Mouse (Mus musculus) hindbrain, embryonic 16.5 days (tissue): ENCODE data around the gene Nat14. TPM values are rescaled to one million over a fixed set of nuclear protein-coding genes. Genes with fewer than 3 reads are reported as not detected.

Source experiments
- ATAC-seq: fragments of 200-750 bp; cut with Nextera tagmentation; 2 replicates; pipeline ENCODE4 v1.8.0; 2017; ENCODE audit warnings: moderate TSS enrichment, moderate library complexity
- H3K27ac ChIP-seq: fragments of 300-500 bp; sonication (generic); 2 replicates; pipeline ENCODE4 v1.5.1; 2014; ENCODE audit warnings: low read depth, mild to moderate bottlenecking, control low read depth, low read length, moderate library complexity
- H3K27me3 ChIP-seq: fragments of 300-500 bp; sonication (generic); replicated peaks from 2 replicates; pipeline ENCODE4 v1.6.1; 2014; ENCODE audit warnings: low read length; ENCODE audit not compliant: control insufficient read depth, insufficient read depth
- H3K36me3 ChIP-seq: fragments of 300-500 bp; sonication (generic); 2 replicates; pipeline ENCODE4 v1.6.1; 2014; ENCODE audit warnings: mild to moderate bottlenecking, low read length, moderate library complexity, mixed read lengths; ENCODE audit not compliant: control insufficient read depth, insufficient read depth
- H3K4me1 ChIP-seq: fragments of 300-500 bp; sonication (generic); 2 replicates; pipeline ENCODE4 v1.6.1; 2014; ENCODE audit warnings: low read depth, low read length; ENCODE audit not compliant: control insufficient read depth, insufficient read depth
- H3K4me2 ChIP-seq: fragments of 300-500 bp; sonication (generic); 2 replicates; pipeline ENCODE4 v1.6.1; 2014; ENCODE audit warnings: mild to moderate bottlenecking, low read length, control low read depth, moderate library complexity
- H3K4me3 ChIP-seq: fragments of 300-500 bp; sonication (generic); 2 replicates; pipeline ENCODE4 v1.5.1; 2014; ENCODE audit warnings: mild to moderate bottlenecking, low read length, control low read depth, moderate library complexity
- H3K9ac ChIP-seq: fragments of 300-500 bp; sonication (generic); 2 replicates; pipeline ENCODE4 v1.6.1; 2014; ENCODE audit warnings: low read depth, mild to moderate bottlenecking, control low read depth, low read length, moderate library complexity
- H3K9me3 ChIP-seq: fragments of 300-500 bp; sonication (generic); 2 replicates; pipeline ENCODE4 v1.6.1; 2014; ENCODE audit warnings: mild to moderate bottlenecking, low read length, moderate library complexity; ENCODE audit not compliant: control insufficient read depth
- WGBS: fragments of 180-500 bp; shearing (Covaris S2); extraction: QIAGEN DNeasy Blood & Tissue Kit; methylation state at CpG from one replicate; pipeline ENCODE4 v1.1.7; 2014; 5-methylcytosine and 5-hydroxymethylcytosine counted together
- polyA plus RNA-seq: library from polyadenylated mRNA; unstranded; fragments of >200 nt; fragmentation: Nextera tagmentation; extraction: Ambion mirVana; gene quantifications from 2 replicates; pipeline ENCODE4 v1.2.1, GENCODE M21; 2015

Gene Nat14
- polyA plus RNA-seq, 1 experiment from 2014 or later: 39.3 TPM

- no peak overlapping the region for H3K9ac ChIP-seq
- H3K27ac ChIP-seq: no peak overlapping the region
- no peak overlapping the region for H3K4me2 ChIP-seq
- no peaks in the 10 kb centered on the region for H3K4me1 ChIP-seq
- no peak for ATAC-seq
- WGBS: 78% methylated on average over 18 of the region's 18 CpGs
- H3K27me3 ChIP-seq: no peaks in the 10 kb centered on the region
- H3K9me3 ChIP-seq: no peaks in the 10 kb centered on the region
- no peak overlapping the region for H3K4me3 ChIP-seq
- H3K36me3 ChIP-seq: no peaks in the 10 kb centered on the region
Observed at GRCm38 (mm10) chr7:4972321-4973047, 50.7 kb downstream of the Nat14 start.

Other genes with a start within 250 kb of the Nat14 start
- 175 and 188 TPM in 2 replicates for gene Hspbp1, start 237.0 kb upstream of the Nat14 start, polyA plus RNA-seq
- gene Brsk1, start 231.4 kb upstream of the Nat14 start, polyA plus RNA-seq: 6.8 and 7.1 TPM in 2 replicates
- gene Tmem150b, start 196.8 kb upstream of the Nat14 start, polyA plus RNA-seq: 0.12 and 0.18 TPM in 2 replicates
- gene Kmt5c, start 181.9 kb upstream of the Nat14 start, polyA plus RNA-seq: 47.4 and 57.4 TPM in 2 replicates
- 23.1 and 29.7 TPM in 2 replicates for gene Cox6b2, start 168.9 kb upstream of the Nat14 start, polyA plus RNA-seq
- gene Fam71e2, start 150.7 kb upstream of the Nat14 start, polyA plus RNA-seq: not detected in 2 replicates
- 0.95 and 1.3 TPM in 2 replicates for gene Il11, start 139.2 kb upstream of the Nat14 start, polyA plus RNA-seq
- gene Tmem190, start 139.1 kb upstream of the Nat14 start, polyA plus RNA-seq: 0.68 TPM in 1 of 2 replicates, not detected in the other
- 6.8 and 9.2 TPM in 2 replicates for gene Tmem238, start 132.4 kb upstream of the Nat14 start, polyA plus RNA-seq
- gene Rpl28, start 129.2 kb upstream of the Nat14 start, polyA plus RNA-seq: 206 and 212 TPM in 2 replicates
- 250 and 253 TPM in 2 replicates for gene Ube2s, start 109.4 kb upstream of the Nat14 start, polyA plus RNA-seq
- gene Shisa7, start 77.3 kb upstream of the Nat14 start, polyA plus RNA-seq: 9.9 and 10.0 TPM in 2 replicates
- gene Isoc2b, start 51.8 kb upstream of the Nat14 start, polyA plus RNA-seq: 4.2 and 4.6 TPM in 2 replicates
- gene Isoc2a, start 44.9 kb upstream of the Nat14 start, polyA plus RNA-seq: 0.89 and 0.93 TPM in 2 replicates
- gene Gm36210, start 15.5 kb upstream of the Nat14 start, polyA plus RNA-seq: 0.48 and 0.52 TPM in 2 replicates
- 3.2 and 4.2 TPM in 2 replicates for gene Zfp628, start 6.8 kb upstream of the Nat14 start, polyA plus RNA-seq
- 1.1 and 2.4 TPM in 2 replicates for gene Ssc5d, start 3.8 kb downstream of the Nat14 start, polyA plus RNA-seq
- 0.14 TPM in 1 of 2 replicates, not detected in the other for gene Sbk2, start 42.4 kb downstream of the Nat14 start, polyA plus RNA-seq
- gene Sbk3, start 49.1 kb downstream of the Nat14 start, polyA plus RNA-seq: 0.70 and 0.71 TPM in 2 replicates
- 49.2 and 53.5 TPM in 2 replicates for gene Zfp579, start 74.1 kb downstream of the Nat14 start, polyA plus RNA-seq
- 8.0 and 9.3 TPM in 2 replicates for gene Zfp524, start 92.4 kb downstream of the Nat14 start, polyA plus RNA-seq
- 28.8 and 34.4 TPM in 2 replicates for gene Fiz1, start 92.7 kb downstream of the Nat14 start, polyA plus RNA-seq
- gene Gm44973, start 93.5 kb downstream of the Nat14 start, polyA plus RNA-seq: 0.18 and 1.2 TPM in 2 replicates
- gene Zfp865, start 98.3 kb downstream of the Nat14 start, polyA plus RNA-seq: 5.8 and 6.9 TPM in 2 replicates
- gene Ccdc106, start 98.5 kb downstream of the Nat14 start, polyA plus RNA-seq: 67.3 and 74.5 TPM in 2 replicates
- gene 4632433K11Rik, start 112.1 kb downstream of the Nat14 start, polyA plus RNA-seq: not detected in 2 replicates
- gene Zfp784, start 116.4 kb downstream of the Nat14 start, polyA plus RNA-seq: 9.7 and 10.2 TPM in 2 replicates
- 103 and 108 TPM in 2 replicates for gene Zfp580, start 129.5 kb downstream of the Nat14 start, polyA plus RNA-seq
- 91.8 and 103 TPM in 2 replicates for gene U2af2, start 140.1 kb downstream of the Nat14 start, polyA plus RNA-seq
- gene Epn1, start 158.2 kb downstream of the Nat14 start, polyA plus RNA-seq: 115 and 124 TPM in 2 replicates
- gene Rfpl4, start 194.9 kb downstream of the Nat14 start, polyA plus RNA-seq: not detected in 2 replicates
- gene Rasl2-9, start 203.9 kb downstream of the Nat14 start, polyA plus RNA-seq: 0.67 and 0.95 TPM in 2 replicates
- not detected in 2 replicates for gene Vmn1r55, start 227.6 kb downstream of the Nat14 start, polyA plus RNA-seq